Mouse (Mus musculus): ENCODE results near the gene Irgc1. TPM values are rescaled to one million over a fixed set of nuclear protein-coding genes. Genes with fewer than 3 reads are reported as not detected.

Gene Irgc1
- 0.09 TPM in 1 of 2 replicates, not detected in the other for polyA plus RNA-seq (2012; rRNA removed; ENCODE audit: low replicate concordance)

GRCm38 (mm10) chr7:24451855-24452311, at the start of gene Irgc1:
Irgc1 (minus strand) TSS chr7:24452297.

DNA sequence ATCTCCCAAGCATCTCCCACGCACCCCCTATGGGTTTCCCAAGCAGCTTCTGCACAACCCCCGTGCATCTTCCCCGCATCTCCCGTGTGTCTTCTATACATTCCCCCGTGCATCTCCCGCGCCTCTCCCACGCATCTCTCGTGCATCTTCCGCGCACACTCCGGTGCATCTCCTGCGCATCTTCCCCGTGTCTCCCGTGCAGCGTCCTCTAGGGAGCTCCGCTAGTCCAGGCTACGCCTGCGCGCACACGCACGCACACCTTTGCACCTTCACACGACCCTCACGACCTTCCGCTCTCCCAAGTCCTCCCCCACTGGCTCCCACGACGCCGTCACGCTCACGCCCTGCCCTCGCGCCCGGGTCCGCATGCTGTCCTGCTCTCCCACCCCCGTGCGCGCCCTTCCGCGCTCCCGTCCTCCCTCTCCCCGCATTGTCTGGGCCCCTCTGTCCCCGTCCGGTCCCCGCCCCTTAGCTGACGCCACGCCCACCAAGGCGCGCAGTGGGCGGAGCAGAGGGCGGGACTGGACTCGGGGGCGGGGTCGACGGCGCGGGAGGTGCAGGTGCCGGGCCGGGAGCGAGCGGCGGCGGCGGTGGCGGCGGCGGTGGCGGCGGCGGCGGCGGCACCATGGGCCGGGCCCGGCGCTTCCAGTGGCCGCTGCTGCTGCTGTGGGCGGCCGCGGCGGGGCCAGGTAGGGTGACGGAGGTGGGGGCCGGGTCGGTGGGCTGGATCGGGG, 29.5 kb upstream of the Irgc1 start, which contains the start of gene Cadm4:
Cadm4 (plus strand) TSS at position 550 of the 734 bp plus-strand sequence.

GRCm38 (mm10) chr7:24462388-24463319, 10.6 kb upstream of the Irgc1 start, which contains the start of gene Plaur:
Plaur (plus strand) TSS chr7:24462484.

GRCm38 (mm10) chr7:24399256-24400081, 52.6 kb downstream of the Irgc1 start, which contains the start of gene Smg9:
Smg9 (plus strand) TSS chr7:24399619.

Other genes with a start within 250 kb of the Irgc1 start
- gene Zfp111, start 240.9 kb downstream of the Irgc1 start, polyA plus RNA-seq (2012; rRNA removed; ENCODE audit: low replicate concordance) = 2.2 and 5.3 TPM in 2 replicates
- gene Zfp109, start 214.7 kb downstream of the Irgc1 start, polyA plus RNA-seq (2012; rRNA removed; ENCODE audit: low replicate concordance) = 1.1 and 3.8 TPM in 2 replicates
- 1.4 and 2.6 TPM in 2 replicates for gene Zfp108, start 197.5 kb downstream of the Irgc1 start, polyA plus RNA-seq (2012; rRNA removed; ENCODE audit: low replicate concordance)
- gene Zfp93, start 181.9 kb downstream of the Irgc1 start, polyA plus RNA-seq (2012; rRNA removed; ENCODE audit: low replicate concordance) = 1.4 and 4.7 TPM in 2 replicates
- 6.1 and 13.2 TPM in 2 replicates for gene Zfp61, start 151.1 kb downstream of the Irgc1 start, polyA plus RNA-seq (2012; rRNA removed; ENCODE audit: low replicate concordance)
- 6.6 and 10.0 TPM in 2 replicates for gene Zfp94, start 135.6 kb downstream of the Irgc1 start, polyA plus RNA-seq (2012; rRNA removed; ENCODE audit: low replicate concordance)
- not detected in 2 replicates for gene Tescl, start 118.4 kb downstream of the Irgc1 start, polyA plus RNA-seq (2012; rRNA removed; ENCODE audit: low replicate concordance)
- gene Lypd5, start 103.1 kb downstream of the Irgc1 start, polyA plus RNA-seq (2012; rRNA removed; ENCODE audit: low replicate concordance) = not detected in 2 replicates
- gene Kcnn4, start 82.0 kb downstream of the Irgc1 start, polyA plus RNA-seq (2012; rRNA removed; ENCODE audit: low replicate concordance) = 8.2 and 11.7 TPM in 2 replicates
- gene Smg9, start 52.7 kb downstream of the Irgc1 start, polyA plus RNA-seq (2012; rRNA removed; ENCODE audit: low replicate concordance) = 41.9 and 55.8 TPM in 2 replicates
- gene Plaur, start 10.2 kb upstream of the Irgc1 start, polyA plus RNA-seq (2012; rRNA removed; ENCODE audit: low replicate concordance) = 13.8 and 14.6 TPM in 2 replicates
- 4.5 and 10.2 TPM in 2 replicates for gene Cadm4, start 29.7 kb upstream of the Irgc1 start, polyA plus RNA-seq (2012; rRNA removed; ENCODE audit: low replicate concordance)
- 2.7 and 20.4 TPM in 2 replicates for gene Zfp428, start 54.7 kb upstream of the Irgc1 start, polyA plus RNA-seq (2012; rRNA removed; ENCODE audit: low replicate concordance)
- not detected in 2 replicates for gene AC161166.1, start 60.2 kb upstream of the Irgc1 start, polyA plus RNA-seq (2012; rRNA removed; ENCODE audit: low replicate concordance)
- 19.3 and 22.6 TPM in 2 replicates for gene Irgq, start 78.4 kb upstream of the Irgc1 start, polyA plus RNA-seq (2012; rRNA removed; ENCODE audit: low replicate concordance)
- gene Pinlyp, start 93.8 kb upstream of the Irgc1 start, polyA plus RNA-seq (2012; rRNA removed; ENCODE audit: low replicate concordance) = 0.15 TPM in 1 of 2 replicates, not detected in the other
- 38.3 and 65.9 TPM in 2 replicates for gene Xrcc1, start 94.0 kb upstream of the Irgc1 start, polyA plus RNA-seq (2012; rRNA removed; ENCODE audit: low replicate concordance)
- 16.2 and 42.4 TPM in 2 replicates for gene Ethe1, start 135.2 kb upstream of the Irgc1 start, polyA plus RNA-seq (2012; rRNA removed; ENCODE audit: low replicate concordance)
- gene Zfp575, start 135.3 kb upstream of the Irgc1 start, polyA plus RNA-seq (2012; rRNA removed; ENCODE audit: low replicate concordance) = 0.23 and 1.2 TPM in 2 replicates
- gene Phldb3, start 158.5 kb upstream of the Irgc1 start, polyA plus RNA-seq (2012; rRNA removed; ENCODE audit: low replicate concordance) = 0.92 and 2.6 TPM in 2 replicates
- gene Lypd3, start 184.3 kb upstream of the Irgc1 start, polyA plus RNA-seq (2012; rRNA removed; ENCODE audit: low replicate concordance) = 0.07 and 0.81 TPM in 2 replicates
- gene Tex101, start 224.4 kb upstream of the Irgc1 start, polyA plus RNA-seq (2012; rRNA removed; ENCODE audit: low replicate concordance) = not detected in 2 replicates